Mouse (Mus musculus): ENCODE measurements around the gene Cpm. TPM values are rescaled to one million over a fixed set of nuclear protein-coding genes. Genes with fewer than 3 reads are reported as not detected.

Gene Cpm
- polyA plus RNA-seq, 1 experiment from 2014 or later: 55.7 TPM

DNA sequence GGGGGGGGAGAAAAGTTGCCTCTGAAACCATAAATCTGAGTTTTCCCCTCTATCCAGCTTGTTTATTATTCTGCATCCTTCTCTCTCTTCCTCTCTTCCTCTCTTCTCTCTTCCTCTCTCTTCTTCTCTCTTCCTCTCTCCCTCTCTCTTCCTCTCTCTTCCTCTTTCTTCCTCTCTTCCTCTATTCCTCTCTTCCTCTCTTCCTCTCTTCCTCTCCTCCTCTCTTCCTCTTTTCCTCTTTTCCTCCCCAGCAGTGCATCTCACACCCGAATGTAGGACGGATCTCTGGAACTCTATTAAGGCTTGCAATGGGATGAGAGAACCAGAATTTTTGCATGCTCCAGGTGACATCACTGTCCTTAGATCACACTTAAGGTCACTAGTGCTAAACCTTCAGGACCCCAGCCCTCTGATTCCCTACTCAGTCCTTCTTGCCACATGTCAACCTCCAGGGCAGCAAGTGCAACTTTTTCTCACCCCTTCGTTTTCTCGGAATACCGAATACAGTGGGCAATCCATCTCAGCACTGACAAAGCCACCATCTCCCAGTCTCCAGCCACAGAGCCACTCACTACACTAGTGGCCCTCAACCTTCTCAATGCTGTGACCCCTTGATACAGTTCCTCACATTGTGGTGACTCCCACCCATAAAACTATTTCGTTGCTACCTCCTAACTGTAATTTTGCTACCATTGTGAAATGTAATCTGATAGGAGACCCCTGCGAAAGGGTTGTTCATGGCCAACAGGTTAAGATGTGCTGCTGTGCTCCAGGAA, 2.3 kb upstream of the Cpm start:
- Histone ChIP-seq H3K9ac (ENCODE audit: low read depth, low read length) (no peak overlapping the region), H3K36me3 (ENCODE audit: control insufficient read depth, insufficient read depth, low read length) (no peaks in the 10 kb centered on the region), H3K27me3 (replicated peaks; ENCODE audit: control insufficient read depth, insufficient read depth, low read length) (peaks cover 49% of the 10 kb centered on the region), H3K9me3 (ENCODE audit: control insufficient read depth, low read length) (no peaks in the 10 kb centered on the region), H3K4me2 (no peak overlapping the region), H3K4me3 (ENCODE audit: low read depth, low read length) (no peak overlapping the region), H3K27ac (ENCODE audit: low read depth, low read length) (no peak overlapping the region), H3K4me1 (replicated peaks; ENCODE audit: control insufficient read depth, insufficient read depth, low read length) (0 out of 2 replicates have a peak, but pooled peaks cover 6% of the 10 kb centered on the region)
- DNase-seq (ENCODE audit: low spot score) (no peak), ATAC-seq (replicated peaks; ENCODE audit: low FRiP score) (no peak)
- WGBS: 54% methylated on average over 7 of the region's 7 CpGs

DNA sequence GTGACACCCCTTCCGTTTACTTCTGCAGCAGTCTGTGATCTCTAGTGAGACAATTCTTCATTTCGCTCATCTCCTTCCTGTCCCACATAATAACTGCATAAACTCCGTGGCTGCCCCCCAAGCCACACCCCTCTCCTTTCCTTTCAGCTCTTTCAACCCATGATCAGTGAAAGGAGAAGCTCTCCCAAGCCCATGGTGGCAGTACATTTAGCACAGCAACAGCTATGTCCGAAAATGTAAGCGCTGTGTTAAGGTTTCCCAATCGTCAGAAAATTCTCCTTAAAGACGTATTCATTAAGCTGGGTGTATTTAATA, 1.7 kb upstream of the Cpm start:
- WGBS: 47% methylated on average over 7 of the region's 7 CpGs
- peaks cover 49% of the 10 kb centered on the region for H3K27me3 ChIP-seq (replicated peaks; ENCODE audit: control insufficient read depth, insufficient read depth, low read length)

DNA sequence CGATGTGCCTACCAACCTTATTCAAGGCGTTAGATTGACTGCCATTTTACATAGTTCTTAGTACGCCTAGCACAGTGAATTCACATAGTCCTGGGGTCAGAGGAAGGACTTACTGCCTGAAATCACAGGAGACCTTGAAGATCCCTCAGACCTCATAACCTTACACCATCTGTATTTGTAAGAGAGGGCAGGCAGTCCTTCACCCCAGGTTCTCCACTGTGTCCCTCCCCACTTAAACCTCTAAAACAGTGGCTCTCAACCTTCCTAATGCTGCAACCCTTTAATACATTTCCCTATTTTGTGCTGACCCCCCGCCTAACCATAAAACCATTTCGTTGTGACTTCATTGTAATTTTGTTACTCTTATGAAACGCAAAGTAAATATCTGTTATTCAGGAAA, 1.4 kb upstream of the Cpm start:
- no peak overlapping the region for H3K27ac ChIP-seq (ENCODE audit: low read depth, low read length)
- no peaks in the 10 kb centered on the region for H3K36me3 ChIP-seq (ENCODE audit: control insufficient read depth, insufficient read depth, low read length)
- 41% methylated on average over 6 of the region's 6 CpGs for WGBS
- H3K4me3 ChIP-seq (ENCODE audit: low read depth, low read length): no peak overlapping the region
- no peak overlapping the region for H3K9ac ChIP-seq (ENCODE audit: low read depth, low read length)
- H3K9me3 ChIP-seq (ENCODE audit: control insufficient read depth, low read length): no peaks in the 10 kb centered on the region
- no peak overlapping the region for H3K4me2 ChIP-seq
- peaks cover 49% of the 10 kb centered on the region for H3K27me3 ChIP-seq (replicated peaks; ENCODE audit: control insufficient read depth, insufficient read depth, low read length)
- DNase-seq (ENCODE audit: low spot score) (no peak), ATAC-seq (replicated peaks; ENCODE audit: low FRiP score) (no peak)
- 0 out of 2 replicates have a peak, but pooled peaks cover 6% of the 10 kb centered on the region for H3K4me1 ChIP-seq (replicated peaks; ENCODE audit: control insufficient read depth, insufficient read depth, low read length)

More for the DNA sequence above, 1.7 kb upstream of the Cpm start:
- H3K36me3 ChIP-seq (ENCODE audit: control insufficient read depth, insufficient read depth, low read length): no peaks in the 10 kb centered on the region
- H3K9me3 ChIP-seq (ENCODE audit: control insufficient read depth, low read length): no peaks in the 10 kb centered on the region
- DNase-seq (ENCODE audit: low spot score) (no peak), ATAC-seq (replicated peaks; ENCODE audit: low FRiP score) (no peak)
- 0 out of 2 replicates have a peak, but pooled peaks cover 6% of the 10 kb centered on the region for H3K4me1 ChIP-seq (replicated peaks; ENCODE audit: control insufficient read depth, insufficient read depth, low read length)
- H3K9ac ChIP-seq (ENCODE audit: low read depth, low read length): no peak overlapping the region
- H3K4me3 ChIP-seq (ENCODE audit: low read depth, low read length): no peak overlapping the region
- H3K27ac ChIP-seq (ENCODE audit: low read depth, low read length): no peak overlapping the region
- no peak overlapping the region for H3K4me2 ChIP-seq

DNA sequence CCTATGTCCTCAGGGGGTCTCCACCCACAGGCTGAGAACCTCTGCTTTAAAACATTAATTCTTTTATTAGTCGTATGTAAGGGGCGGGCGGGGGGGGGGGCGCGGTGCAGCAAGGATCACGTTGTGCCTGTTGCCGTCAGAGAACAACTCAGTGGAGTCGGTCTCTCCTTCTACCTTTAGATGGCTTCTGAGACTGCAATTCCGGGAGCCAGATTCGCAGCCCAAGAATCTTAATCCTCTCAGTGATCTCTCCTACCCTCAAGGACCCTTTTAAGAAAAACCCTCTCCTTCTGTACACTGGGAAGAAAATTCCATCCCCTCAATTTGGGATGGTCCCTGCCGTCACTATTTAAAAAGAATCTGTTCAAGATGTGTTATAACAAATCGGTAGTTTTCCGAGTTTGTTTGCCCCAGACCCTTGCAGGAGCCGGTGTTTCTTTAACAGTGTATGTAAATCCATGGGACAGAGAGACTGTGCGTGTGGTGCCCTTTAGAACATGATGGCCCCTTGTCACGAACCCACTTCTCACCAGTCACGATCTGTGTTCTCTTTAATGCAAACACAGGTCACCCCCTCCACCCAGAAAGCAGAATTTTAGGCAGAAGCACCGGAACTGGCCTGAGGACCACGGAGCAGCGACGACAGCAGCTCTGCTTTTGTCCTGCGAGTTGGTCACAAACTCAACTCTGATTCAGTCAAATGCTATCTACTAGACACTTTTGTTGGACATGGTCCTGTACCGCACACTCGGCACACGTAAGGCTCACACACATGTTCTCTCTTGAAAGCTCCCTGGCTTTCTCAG, 734 bp upstream of the Cpm start:
- peak overlapping the region; percentile 65 for H3K4me3 ChIP-seq (ENCODE audit: low read depth, low read length)
- no peak overlapping the region for H3K27ac ChIP-seq (ENCODE audit: low read depth, low read length)
- H3K9ac ChIP-seq (ENCODE audit: low read depth, low read length): peak overlapping the region; percentile 34; the same call in 1 of the 2 replicates
- H3K36me3 ChIP-seq (ENCODE audit: control insufficient read depth, insufficient read depth, low read length): no peaks in the 10 kb centered on the region
- H3K9me3 ChIP-seq (ENCODE audit: control insufficient read depth, low read length): no peaks in the 10 kb centered on the region
- no peak; the same call in none of the 2 replicates for ATAC-seq (replicated peaks; ENCODE audit: low FRiP score)
- H3K4me1 ChIP-seq (replicated peaks; ENCODE audit: control insufficient read depth, insufficient read depth, low read length): 0 out of 2 replicates have a peak, but pooled peaks cover 6% of the 10 kb centered on the region
- H3K4me2 ChIP-seq: peak overlapping the region; percentile 84
- no peak for DNase-seq (ENCODE audit: low spot score)
- 4% methylated on average over 25 of the region's 25 CpGs for WGBS
- peaks cover 49% of the 10 kb centered on the region for H3K27me3 ChIP-seq (replicated peaks; ENCODE audit: control insufficient read depth, insufficient read depth, low read length)

DNA sequence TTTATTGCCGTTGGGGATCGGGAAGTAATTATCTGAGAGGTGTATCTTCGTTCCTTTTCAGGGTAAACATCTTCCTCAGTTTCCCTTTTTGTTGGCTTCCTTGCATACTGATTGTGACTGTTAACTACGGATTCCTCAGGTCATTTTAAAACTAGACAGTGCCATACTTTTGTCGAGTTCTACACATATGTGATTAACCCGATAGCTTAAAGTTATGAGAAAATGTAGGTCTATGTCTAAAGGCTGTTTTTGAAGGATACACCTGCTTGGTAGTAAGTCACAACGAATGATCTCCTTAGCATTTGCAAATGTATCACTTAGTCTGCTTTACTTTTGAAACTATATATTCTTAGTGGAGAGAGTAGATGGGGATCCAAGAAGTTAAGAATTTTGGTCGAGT, 876 bp downstream of the Cpm start:
- Histone ChIP-seq H3K36me3 (ENCODE audit: control insufficient read depth, insufficient read depth, low read length) (no peaks in the 10 kb centered on the region), H3K4me3 (ENCODE audit: low read depth, low read length) (peak overlapping the region; percentile 65), H3K27me3 (replicated peaks; ENCODE audit: control insufficient read depth, insufficient read depth, low read length) (peaks cover 49% of the 10 kb centered on the region), H3K4me1 (replicated peaks; ENCODE audit: control insufficient read depth, insufficient read depth, low read length) (0 out of 2 replicates have a peak, but pooled peaks cover 6% of the 10 kb centered on the region), H3K9me3 (ENCODE audit: control insufficient read depth, low read length) (no peaks in the 10 kb centered on the region), H3K9ac (ENCODE audit: low read depth, low read length) (no peak overlapping the region), H3K4me2 (peak overlapping the region; percentile 84), H3K27ac (ENCODE audit: low read depth, low read length) (no peak overlapping the region)
- no peak for ATAC-seq (replicated peaks; ENCODE audit: low FRiP score)
- no peak for DNase-seq (ENCODE audit: low spot score)
- WGBS: 17% methylated on average over 8 of the region's 8 CpGs

DNA sequence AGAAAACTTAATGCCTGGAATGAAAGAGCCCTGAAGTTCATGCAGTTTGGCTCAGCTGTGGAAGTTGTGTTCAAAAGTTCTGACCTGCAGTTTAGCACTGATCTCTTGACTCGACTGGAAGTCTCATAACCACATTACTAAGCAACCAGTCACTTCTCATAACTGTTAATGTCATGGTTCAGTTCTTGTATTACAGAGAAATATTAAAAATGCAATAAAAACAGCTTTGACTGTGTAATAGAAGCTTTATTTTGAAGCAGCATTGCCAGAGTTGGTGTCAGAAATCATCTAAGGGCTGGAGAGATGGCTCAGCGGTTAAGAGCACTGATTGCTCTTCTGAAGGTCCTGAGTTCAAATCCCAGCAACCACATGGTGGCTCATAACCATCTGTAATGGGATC, 1.5 kb downstream of the Cpm start:
- H3K27me3 ChIP-seq (replicated peaks; ENCODE audit: control insufficient read depth, insufficient read depth, low read length): peaks cover 49% of the 10 kb centered on the region
- H3K27ac ChIP-seq (ENCODE audit: low read depth, low read length): no peak overlapping the region
- peak overlapping the region; percentile 65; the same call in 1 of the 2 replicates for H3K4me3 ChIP-seq (ENCODE audit: low read depth, low read length)
- DNase-seq (ENCODE audit: low spot score) (no peak), ATAC-seq (replicated peaks; ENCODE audit: low FRiP score) (no peak)
- 56% methylated on average over 2 of the region's 2 CpGs for WGBS
- no peaks in the 10 kb centered on the region for H3K36me3 ChIP-seq (ENCODE audit: control insufficient read depth, insufficient read depth, low read length)
- peak overlapping the region; percentile 84; the same call in 1 of the 2 replicates for H3K4me2 ChIP-seq
- no peaks in the 10 kb centered on the region for H3K9me3 ChIP-seq (ENCODE audit: control insufficient read depth, low read length)
- no peak overlapping the region for H3K9ac ChIP-seq (ENCODE audit: low read depth, low read length)
- 0 out of 2 replicates have a peak, but pooled peaks cover 6% of the 10 kb centered on the region for H3K4me1 ChIP-seq (replicated peaks; ENCODE audit: control insufficient read depth, insufficient read depth, low read length)

DNA sequence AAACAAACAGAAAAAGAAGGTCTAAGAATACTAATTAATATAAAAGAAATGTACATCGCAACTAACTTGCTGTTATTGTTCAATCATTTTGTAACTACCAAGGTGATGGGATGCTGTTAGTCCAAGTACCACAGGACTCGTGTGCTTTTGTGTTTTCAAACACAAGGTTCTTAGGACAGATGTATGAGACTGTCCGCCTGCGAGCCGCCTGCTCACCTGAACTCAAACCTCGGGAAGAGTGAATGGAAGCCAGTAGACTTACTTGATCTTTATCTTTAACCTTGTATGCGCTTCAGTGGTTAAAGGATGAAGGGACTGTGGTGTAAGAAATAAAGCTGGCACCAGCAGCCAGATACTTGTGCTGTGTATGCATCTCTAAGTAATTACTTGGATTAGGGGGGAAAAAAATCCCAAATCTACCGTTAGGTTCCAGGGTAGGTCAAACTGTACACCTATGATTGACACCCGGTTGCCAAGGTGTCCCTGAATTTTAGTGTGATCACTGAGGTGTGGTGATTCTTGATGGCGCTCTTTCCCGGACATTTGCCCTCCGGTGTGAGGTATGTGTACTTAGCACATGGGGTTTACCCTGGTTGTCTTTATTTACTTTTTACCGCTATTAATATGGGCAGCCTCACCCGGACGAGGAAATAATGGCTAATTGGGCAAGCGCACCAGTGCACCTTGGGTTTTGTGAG, 2.4 kb downstream of the Cpm start:
- DNase-seq (ENCODE audit: low spot score) (no peak), ATAC-seq (replicated peaks; ENCODE audit: low FRiP score) (no peak)
- H3K9me3 ChIP-seq (ENCODE audit: control insufficient read depth, low read length): no peaks in the 10 kb centered on the region
- no peak overlapping the region for H3K9ac ChIP-seq (ENCODE audit: low read depth, low read length)
- 0 out of 2 replicates have a peak, but pooled peaks cover 6% of the 10 kb centered on the region for H3K4me1 ChIP-seq (replicated peaks; ENCODE audit: control insufficient read depth, insufficient read depth, low read length)
- no peak overlapping the region for H3K4me3 ChIP-seq (ENCODE audit: low read depth, low read length)
- H3K4me2 ChIP-seq: no peak overlapping the region; the same call in 1 of the 2 replicates
- 83% methylated on average over 16 of the region's 16 CpGs for WGBS
- no peak overlapping the region for H3K27ac ChIP-seq (ENCODE audit: low read depth, low read length)
- H3K27me3 ChIP-seq (replicated peaks; ENCODE audit: control insufficient read depth, insufficient read depth, low read length): peaks cover 49% of the 10 kb centered on the region
- H3K36me3 ChIP-seq (ENCODE audit: control insufficient read depth, insufficient read depth, low read length): no peaks in the 10 kb centered on the region

DNA sequence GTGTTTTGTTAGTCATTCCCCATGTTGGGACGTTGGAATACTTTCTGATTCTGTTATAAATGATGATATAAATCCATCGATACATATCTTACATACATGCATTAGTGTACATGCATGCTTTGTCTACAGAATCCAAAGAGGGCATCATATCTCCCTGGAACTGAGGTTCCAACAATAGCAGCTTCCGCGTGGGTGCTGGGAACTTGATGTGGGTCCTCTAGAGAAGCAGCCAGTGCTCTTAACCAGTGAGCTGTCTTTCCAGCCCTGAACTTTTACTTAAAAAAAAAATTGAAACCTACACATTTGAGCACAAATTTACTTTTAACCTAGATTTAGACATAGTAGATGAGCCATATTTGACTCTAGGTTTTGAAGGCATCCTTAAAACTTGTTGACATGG, 3.1 kb downstream of the Cpm start:
- Histone ChIP-seq H3K4me3 (ENCODE audit: low read depth, low read length) (no peak overlapping the region), H3K27ac (ENCODE audit: low read depth, low read length) (no peak overlapping the region), H3K9ac (ENCODE audit: low read depth, low read length) (no peak overlapping the region), H3K27me3 (replicated peaks; ENCODE audit: control insufficient read depth, insufficient read depth, low read length) (peaks cover 44% of the 10 kb centered on the region), H3K4me1 (replicated peaks; ENCODE audit: control insufficient read depth, insufficient read depth, low read length) (0 out of 2 replicates have a peak, but pooled peaks cover 6% of the 10 kb centered on the region), H3K36me3 (ENCODE audit: control insufficient read depth, insufficient read depth, low read length) (no peaks in the 10 kb centered on the region), H3K9me3 (ENCODE audit: control insufficient read depth, low read length) (no peaks in the 10 kb centered on the region), H3K4me2 (no peak overlapping the region)
- WGBS: 81% methylated on average over 4 of the region's 4 CpGs
- DNase-seq (ENCODE audit: low spot score) (no peak), ATAC-seq (replicated peaks; ENCODE audit: low FRiP score) (no peak)
